Mouse (Mus musculus): ENCODE results near the gene Cox19.
A peak's percentile ranks its signal among the peaks of the same experiment; 100 is the strongest.

The Cox19 gene

GRCm38 (mm10) chr5:139291811-139292560 lies 59.2 kb downstream of the Cox19 start:
- no peak for DNase-seq

DNA sequence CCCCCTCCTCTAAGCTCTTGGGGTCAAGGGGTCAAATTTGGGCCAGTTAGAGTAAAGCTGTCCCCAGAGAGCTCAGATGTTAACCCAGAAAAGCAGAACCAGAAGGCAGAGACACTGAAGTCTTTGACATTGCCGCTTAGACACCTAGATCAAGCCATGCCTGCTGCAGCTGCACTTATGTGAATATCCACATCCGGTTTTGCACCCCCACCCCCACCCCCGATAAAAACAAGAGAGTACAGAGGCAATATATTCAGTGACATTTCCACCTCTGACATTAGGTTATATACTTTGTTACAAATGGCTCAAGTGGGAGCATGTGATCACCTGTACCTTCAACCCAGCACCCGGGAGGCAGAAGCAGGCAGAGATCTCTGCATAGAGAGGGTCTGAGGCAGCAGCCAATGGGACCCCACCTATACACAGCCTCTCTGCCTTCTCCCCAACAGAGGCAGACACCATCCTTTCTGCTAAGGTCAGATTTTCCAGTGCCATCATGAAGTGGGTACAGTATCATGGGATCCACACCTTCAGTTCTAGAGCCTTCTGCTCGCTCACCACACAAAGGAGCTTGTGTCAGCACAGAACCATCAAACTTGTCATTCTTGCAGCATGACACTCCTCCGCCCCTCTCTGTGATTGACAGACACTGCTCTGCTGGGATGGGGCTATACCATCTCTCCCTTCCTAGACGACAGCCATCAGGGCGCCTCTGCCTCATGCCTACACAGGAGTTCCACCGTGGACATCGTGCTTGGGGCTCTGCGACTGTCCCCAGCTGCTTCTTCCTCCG lies 60.6 kb downstream of the Cox19 start:
- no peak for DNase-seq

DNA sequence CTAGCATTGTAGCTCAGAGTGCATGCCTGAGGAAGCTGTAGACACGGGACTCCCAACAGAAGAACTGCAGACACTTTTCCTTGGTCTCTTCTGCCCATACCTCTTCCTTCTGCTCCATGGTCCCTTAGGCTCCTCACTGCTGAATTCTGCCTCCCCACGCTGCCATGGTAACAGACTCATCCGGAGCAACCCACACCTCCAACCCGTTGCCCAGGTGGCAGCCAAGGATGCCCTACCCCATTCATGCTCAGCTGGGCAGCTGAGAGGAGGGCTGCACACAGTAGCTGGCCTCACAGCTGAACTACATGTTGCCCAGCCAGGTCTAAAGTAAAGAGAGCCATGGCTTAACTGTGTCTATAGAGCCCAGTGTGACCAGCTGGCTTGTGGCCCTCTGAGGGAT lies 62.6 kb downstream of the Cox19 start:
- DNase-seq, result no peak

- no peak for DNase-seq
These were observed 63.4 kb downstream of the Cox19 start for GRCm38 (mm10) chr5:139287787-139288186.

- peak in 1 of 2 experiments; percentile 36 for DNase-seq
These were observed 64.1 kb downstream of the Cox19 start for GRCm38 (mm10) chr5:139287099-139287498.
